Mouse (Mus musculus): ENCODE results near the gene Armh3.
A peak's percentile ranks its signal among the peaks of the same experiment; 100 is the strongest.

Armh3 gene

DNA sequence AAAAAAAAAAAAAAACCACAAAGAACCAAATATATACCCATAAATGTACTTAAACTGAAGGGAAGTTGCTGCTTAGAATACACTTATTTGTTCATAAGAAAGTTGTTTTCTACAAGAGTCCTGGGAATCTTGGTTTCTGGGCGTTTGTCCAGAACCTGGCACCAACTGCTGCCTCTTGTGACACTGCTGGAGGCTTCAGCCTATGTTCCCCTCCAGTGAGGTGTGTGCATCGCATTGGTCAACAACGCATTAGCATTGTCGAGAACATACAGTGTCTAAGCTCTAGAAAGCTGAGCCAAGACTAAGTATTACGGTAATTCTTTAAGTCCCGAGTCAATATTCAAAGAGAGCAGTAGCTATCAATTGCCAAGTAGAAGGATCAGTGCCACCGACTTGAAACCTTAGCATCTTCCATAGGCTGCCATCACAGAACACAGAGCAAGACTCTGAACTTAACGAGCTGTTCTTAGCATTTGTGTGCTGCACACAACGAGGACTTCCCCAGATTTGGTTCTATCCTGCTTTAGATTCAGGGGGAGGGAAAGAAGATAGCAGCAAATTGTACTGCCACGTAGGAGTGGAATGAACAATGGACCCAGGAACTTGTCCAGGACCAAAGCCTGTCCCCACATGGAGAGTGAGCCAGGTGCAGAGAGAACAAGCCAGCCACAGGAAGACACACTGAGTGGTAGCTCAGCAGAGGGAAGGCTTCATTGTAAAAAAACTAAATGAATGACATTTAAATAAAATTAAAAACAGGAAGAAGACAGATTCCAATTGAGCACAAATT is 86.9 kb downstream of the Armh3 start:
- DNase-seq (ENCODE audit: low read depth, low spot score) = no peak

DNA sequence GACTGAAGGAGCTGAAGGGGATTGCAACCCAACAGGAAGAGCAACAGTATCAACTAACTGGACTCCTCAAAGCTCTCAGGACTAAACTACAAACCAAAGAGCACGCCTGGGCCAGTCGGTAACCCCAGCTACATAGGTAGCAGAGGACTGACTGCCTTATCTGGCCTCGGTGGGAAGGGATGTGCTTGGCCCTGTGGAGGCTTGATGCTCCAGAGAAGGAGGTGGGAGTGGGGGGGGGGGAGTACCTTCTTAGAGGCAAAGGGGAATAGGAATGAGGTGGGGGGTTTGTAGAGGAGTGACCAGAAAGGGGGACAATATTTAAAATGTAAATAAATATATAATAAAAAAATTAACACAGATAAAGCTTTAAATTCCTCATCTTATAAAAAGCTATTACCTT is 90.0 kb downstream of the Armh3 start:
- DNase-seq (ENCODE audit: low read depth, low spot score) = no peak

DNA sequence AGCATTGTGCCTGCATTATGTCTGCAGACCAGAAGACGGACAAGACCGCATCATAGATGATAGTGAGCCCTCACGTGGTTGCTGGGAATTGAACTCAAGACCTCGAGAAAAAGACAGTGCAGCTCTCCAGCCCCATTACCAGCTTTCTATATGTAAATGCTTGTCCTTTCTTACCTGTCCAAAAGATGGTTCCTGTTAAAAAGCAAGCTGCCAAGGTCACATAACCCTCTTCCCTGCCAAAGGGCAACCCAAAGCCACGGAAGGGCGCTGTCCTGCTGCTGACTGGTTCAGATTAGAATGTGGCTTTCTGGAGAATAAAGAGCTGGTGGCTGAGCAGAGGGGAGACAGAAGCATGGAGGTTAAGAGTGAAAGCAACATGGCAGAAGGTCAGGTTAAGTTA is 90.9 kb downstream of the Armh3 start:
- no peak for DNase-seq (ENCODE audit: low read depth, low spot score)

DNA sequence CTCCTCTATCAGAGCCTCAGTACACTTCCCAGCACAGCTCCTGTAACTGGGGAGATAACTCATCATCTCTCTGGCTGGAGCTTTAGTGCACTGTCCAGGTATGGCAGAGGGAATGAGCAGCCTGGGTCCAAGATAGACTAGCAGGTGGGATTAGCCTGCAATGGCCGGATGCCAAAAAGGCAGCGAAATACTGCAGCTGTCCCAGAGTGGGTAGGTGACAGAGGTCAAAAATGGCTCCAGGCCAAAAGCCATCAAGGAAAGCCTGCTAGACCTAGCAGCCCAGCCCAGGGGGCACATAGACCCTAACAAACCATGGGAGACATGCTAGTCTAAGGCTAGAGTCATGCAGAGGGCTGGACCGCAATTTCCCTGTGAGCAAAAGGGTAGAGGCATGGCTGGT is 94.4 kb downstream of the Armh3 start:
- DNase-seq (ENCODE audit: low read depth, low spot score) = no peak

DNA sequence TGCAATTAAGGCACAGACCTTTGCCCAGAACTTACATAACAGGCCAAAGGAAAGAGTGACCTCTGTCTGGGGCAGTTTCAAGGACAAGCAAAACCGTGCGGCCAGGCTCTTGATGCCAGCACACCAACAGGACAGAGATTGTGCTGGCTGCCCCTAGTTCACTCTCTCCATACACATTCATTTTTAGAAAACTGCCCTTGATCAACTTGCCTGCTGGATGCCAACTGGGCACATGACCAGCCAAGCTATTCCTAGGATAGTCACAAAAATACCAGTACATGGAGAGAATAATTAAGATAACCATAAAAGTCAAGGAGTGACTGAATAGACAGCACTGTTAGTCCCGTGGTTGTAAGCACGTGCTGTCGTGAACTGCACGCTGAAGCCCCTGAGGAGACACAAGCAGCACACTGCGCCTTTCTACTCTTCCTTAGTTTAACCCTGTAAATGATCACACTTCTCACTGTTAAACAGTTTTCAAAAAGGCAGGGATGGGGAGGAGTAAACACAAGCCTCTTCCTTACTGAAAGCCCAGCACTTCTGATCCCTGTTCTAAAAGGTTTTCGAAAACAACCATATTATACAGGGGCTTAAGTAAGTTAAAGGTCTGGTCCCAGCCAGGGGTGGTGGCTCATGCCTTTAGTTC is 95.8 kb downstream of the Armh3 start:
- no peak for DNase-seq (ENCODE audit: low read depth, low spot score)

DNA sequence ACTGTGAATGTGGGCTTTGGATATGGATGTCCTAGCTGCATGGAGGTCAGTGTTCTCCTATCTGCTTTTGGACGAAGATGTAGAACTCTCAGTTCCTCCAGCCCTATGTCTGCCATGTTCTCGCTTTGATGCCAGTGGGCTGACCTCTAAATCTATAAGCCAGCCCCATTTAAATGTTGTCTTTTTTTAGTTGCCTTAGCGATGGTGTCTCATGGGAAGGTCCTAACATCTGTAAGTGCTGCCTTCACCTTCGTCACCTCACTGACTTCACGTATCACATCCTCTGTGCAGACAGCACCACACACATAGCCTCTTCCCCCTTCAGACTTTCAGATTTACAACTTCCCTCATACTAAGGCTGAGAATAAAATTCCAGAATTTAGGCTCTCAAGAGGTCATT is 97.5 kb downstream of the Armh3 start:
- DNase-seq (ENCODE audit: low read depth, low spot score) = no peak

DNA sequence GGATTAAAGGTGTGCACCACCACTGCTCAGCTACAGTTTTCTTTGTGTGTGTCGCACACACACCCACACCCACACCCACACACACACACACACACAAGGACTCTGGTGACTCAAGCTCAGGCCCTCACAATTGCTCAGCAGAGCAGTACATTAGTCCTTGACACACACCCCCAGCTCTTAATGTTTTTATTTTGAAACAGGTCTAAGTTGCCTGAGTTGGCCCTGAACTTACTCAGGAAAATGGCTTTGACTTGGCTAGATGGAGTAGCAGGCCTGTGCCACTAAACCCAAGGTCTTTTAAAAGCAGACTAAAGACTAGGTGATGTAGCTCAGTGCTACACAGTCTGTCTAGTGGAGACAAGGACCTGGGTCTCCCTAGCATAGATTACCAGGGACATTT is 102.6 kb downstream of the Armh3 start:
- DNase-seq (ENCODE audit: low read depth, low spot score) = no peak

DNA sequence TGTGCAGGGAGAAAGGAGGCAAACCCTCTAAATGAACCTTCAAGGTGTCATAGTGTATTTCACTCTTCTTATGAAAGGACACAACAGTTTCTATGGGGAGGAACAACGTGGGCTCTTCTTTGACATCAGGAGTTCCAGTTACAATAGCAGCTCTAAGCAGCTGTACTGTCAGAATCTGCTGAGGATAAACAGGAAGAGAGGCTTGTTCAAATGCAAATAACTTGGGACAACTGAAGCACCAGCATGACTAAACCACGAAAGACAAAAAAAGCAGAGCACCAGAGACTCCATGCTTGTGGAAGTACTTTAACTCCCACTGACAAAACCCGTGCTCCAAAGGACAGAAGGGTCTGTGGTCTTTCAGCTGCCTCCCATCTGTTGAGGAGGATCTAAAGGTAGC is 116.2 kb downstream of the Armh3 start:
- no peak for DNase-seq (ENCODE audit: low read depth, low spot score)

DNA sequence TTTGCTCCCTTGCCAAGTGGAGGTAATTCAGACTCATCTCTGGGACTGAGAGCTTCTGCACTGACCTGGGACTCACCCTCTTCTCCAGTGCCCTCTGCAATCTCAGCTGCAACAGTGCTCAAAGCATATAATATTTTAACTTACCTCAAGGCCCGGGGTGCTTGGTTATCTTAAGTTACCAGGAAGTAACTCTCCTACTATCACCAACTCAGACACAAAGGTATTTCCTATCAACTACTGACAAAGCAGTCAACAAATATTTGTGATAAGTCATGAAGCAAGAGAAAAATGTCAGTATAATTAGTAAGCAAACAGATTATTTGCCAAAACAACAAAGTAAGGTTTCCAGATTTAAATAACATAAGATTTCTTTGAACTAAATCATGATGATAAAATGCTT is 125.0 kb downstream of the Armh3 start:
- DNase-seq (ENCODE audit: low read depth, low spot score) = no peak

DNA sequence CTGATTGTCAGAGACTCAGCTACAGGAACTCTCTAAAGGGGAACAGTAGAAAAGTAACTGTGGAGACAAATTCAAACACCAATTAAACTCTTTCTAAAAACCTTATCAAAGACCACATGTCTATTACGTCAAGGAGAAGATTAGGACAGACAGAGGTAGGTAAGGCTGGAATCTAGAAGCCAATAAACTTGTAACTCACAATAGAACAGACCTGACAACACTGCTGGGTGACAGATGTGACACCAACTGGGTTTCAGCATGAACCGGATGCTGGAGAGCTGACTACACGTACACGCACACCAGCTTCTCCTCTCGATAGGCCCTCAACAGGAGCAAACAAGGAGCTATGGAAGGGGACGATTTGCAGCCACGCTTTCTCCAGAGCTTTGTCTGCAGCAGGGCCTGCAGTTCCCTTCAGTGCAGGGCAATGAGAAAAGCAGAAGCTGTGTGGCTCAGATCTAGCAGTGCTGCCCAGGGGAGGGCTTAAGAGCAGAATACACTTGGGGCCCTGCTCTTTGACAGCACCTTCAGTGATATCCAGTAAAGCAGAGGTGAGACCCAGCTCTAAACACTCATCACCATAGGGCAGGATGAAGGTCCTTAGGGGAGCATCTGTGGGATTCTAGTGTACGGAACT is 142.9 kb downstream of the Armh3 start:
- no peak for DNase-seq (ENCODE audit: low read depth, low spot score)

DNA sequence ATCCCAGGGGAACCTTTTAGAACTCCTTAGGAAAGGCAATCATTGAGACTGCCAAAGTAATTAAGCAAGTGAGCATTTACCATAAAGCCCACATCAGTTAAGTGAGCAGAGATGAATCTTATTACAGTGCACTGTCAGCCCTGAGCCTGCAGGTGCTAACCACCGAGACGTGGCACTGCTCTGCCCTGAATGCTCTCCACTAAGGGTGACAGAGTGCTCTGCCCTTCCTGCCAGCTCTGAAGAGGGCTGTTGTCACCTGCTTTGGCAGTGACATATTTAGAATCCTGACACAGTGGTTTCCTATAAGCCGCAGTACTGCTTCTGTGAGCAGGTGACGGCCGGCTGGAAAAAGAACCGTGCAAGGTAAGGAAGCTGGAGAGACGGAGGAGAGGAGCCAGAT is 143.8 kb downstream of the Armh3 start:
- peak; percentile 34 for DNase-seq (ENCODE audit: low read depth, low spot score)

DNA sequence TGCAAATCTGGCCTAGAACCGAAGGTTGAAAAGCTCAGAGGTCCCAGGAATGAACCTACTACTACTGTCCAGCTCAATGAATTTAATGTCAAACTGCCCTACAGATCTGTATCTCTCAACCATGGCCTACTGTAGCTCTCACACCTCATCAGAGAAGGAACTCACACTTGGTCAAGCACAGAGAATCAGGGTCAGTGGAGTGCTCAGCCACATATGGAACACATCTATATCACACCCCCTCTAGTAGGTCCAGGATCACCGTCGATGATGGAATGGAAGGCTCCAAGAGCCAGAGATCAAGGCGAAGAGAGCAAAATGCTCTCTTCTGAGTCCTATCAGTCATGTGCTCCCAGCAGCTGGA is 150.6 kb downstream of the Armh3 start:
- no peak for DNase-seq (ENCODE audit: low read depth, low spot score)

DNA sequence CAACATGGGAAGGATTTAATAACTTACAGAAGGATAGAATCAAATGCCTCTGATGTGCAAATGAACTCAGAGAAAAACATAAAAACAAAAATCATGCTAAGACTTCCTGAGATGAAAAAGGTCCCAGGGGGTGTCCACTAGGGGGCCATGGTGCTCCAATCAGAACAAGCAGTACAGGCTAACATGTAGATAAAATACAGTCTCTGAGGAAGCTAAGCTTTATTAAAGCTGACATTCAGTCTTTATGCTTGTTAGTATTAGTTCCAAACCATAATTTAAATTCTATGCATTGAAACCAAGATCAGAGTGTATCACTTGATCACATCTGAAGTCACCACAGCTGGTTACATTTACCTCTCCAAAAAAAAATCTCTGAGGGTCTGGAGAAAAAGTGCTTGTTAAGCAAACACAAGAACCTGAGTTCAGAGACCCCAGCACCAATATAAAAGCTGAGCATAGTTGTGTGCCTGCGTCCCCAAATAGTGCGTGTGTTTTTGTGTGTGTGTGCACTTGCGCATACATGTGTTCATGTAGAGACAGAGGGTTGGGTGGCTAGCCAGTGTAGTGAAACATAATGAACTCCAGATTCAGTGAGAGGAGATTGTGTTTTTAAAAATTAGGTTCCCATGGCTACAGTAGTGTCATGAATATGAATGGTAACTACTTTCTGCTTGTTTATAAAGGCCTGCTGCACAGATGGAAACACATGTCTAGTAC is 151.1 kb downstream of the Armh3 start:
- DNase-seq (ENCODE audit: low read depth, low spot score) = peak; percentile 66

DNA sequence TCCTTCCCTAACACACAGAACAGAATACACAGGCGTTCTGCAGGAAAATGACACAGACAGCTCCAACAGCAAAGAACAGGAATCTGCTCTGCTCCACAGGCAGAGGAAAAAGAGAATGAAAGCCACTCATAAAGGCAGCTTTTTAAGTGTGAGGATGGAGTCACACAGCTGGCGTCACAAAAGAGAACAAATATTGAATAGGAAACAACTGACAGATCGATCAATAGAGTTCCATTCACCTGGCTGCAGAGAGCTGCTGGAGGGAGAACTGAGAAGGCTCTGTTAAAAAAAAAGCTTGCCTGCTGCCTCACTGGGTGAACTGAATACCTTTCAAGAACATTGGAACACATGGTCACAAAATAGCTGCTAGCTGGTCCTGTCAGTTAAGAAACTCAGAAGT is 154.1 kb downstream of the Armh3 start:
- DNase-seq (ENCODE audit: low read depth, low spot score) = no peak

DNA sequence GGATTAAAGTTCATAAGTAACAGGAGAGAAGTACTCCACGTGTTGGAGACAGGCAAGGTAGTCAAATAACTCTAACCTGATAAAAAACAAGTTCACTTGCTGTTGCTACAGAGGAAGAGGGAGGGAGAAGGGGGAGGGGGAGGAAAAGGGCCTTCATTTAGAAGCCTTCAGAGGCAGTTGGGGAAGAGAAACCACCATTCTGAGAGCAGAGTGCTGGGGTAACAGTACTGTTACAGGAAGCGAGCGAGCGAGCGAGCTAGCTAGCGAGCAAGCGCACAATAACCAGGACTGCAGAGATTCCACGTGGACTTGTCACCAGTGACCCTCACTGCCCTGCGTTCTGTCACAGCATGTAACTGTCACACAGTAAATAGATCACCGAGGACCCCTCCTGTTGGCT is 154.9 kb downstream of the Armh3 start:
- peak; percentile 85 for DNase-seq (ENCODE audit: low read depth, low spot score)

DNA sequence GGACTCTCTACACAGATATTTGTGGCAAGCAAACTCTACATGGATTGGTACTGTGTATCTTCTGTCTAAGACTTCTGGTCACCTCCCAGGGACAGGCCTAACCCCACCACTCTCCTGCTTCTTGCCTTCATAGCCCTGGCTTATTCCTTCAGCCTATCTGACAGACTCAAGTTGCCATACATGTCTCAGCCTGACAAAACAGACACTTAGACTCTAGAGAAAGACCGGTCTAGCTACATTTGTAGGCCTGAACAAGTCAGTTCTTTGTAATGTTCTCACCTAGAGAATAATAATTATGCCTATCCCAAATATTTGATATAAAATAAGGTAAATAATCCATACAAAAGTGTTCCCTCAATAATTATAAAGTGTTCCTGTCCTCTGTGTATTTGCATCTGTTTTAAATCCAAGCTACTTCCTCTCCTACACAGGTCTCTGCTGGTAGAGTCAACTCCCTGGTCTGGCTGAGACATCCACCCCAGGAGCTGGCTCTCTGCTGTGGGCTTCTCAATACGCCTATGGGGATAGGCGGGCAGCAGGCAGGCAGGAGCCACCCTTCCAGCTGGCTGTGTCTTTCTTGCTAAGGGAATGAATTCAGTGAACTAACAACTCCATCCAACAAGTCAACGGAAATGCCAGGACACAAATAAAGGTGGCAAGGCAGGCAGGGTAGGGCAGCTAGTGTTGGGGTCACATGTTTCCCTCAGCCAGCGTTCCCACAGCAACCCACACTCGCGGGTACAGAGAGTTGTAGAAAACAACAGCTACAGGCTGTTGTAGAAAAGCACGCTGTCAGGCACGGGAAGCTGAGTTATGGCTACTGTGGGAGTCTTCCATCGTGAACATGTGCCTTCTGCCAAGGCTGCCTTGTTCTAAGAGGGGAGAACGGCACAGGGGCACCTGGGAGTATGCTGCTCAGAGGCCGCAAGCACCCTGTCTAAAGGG is 161.0 kb downstream of the Armh3 start:
- no peak for DNase-seq (ENCODE audit: low read depth, low spot score)

DNA sequence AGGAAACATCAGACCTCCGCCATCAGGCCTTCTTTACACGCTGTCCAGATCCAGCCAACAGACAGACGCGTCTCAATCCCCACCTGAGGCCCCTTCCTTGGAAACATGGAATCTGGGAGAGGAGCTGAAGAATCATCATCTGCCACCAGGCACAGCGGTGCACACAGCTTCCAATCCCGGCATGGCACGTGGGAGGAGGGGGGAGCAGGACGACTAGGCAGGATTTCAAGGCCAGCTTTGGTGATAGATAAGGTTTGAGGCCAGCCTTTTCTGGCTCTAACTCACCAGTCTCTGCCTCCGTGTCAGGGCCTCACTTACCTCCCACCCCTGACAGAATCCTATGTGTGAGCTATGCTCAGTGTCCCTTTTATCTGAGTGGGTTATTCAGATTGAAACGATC is 162.8 kb downstream of the Armh3 start:
- DNase-seq (ENCODE audit: low read depth, low spot score) = no peak

DNA sequence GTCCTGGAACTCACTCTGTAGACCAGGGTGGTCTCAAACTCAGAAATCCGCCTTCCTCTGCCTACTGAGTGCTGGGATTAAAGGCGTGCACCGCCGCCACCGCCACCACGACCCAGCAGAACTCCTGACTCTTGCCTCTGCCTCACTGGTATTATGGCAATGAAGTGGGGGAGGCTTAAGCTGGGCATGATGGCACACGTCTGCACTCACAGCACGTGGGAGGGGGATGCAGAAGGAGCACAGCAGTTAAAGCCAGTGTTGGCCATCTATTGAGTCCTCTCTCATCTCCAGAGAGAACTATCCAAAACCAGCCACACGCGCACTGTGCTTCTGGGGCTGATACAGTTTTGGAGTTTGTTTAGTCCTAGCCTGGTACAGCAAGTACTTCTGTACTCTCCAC is 164.6 kb downstream of the Armh3 start:
- no peak for DNase-seq (ENCODE audit: low read depth, low spot score)

DNA sequence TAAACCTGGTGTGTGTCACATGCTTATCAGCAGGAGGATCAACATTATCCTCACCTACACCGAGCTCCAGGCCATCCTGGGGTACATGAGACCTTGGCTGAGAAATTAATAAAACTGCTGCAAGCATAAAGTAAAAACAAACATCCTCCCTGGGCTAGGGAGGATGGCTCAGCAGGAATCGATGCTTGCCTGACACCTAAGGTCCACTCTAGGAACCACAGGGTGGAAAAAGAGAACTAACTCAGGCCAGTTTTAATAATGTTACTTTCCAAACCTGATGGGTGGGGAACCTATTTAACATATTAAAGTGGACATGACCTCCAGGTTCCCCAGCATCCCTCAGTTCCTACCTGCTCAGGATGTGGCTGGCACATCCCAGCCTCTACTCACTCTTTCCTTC is 167.6 kb downstream of the Armh3 start:
- DNase-seq (ENCODE audit: low read depth, low spot score) = no peak

DNA sequence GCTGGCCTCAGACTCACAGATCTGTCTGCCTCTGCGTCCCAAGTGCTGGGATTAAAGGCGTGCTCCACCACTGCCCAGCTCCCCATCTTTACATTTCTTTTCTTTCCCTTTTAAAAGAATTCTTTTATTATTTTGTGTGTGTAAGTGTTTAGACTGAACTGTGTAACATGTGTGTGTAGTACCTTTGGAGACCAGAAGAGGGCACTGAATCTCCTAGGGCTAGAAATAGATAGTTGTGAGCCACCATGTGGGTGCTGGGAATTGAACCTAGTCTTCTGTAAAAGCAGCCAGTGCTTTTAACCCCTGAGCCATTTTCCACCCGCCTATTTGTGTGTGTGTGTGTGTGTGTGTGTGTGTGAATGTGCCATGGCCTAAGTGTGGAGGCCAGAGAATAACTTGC is 170.6 kb downstream of the Armh3 start:
- DNase-seq (ENCODE audit: low read depth, low spot score) = no peak

DNA sequence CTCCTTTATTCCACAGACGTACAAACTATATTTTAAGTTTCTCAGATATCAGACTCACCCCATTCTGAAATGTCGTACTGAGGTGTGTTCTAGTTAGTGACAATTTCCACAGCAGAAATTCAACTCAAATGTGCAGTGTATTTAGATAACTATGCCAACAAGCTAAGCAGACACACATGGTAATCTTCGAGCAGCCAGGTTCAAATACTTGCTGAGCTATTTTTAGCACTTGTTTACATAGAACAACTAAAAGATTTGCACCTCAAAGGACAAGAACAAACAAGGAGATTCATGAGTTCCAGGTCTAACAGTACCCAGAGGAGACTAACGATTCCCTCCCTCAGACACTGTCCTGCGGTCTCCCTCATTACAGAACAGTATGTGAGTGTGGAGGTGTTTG is 171.2 kb downstream of the Armh3 start:
- no peak for DNase-seq (ENCODE audit: low read depth, low spot score)
